Mouse (Mus musculus) retina, embryonic 14.5 days (tissue): ENCODE data around the gene Tspan9.

ENCODE experiments used
- DNase-seq: peaks from one replicate; pipeline ENCODE4 v3.0.0-alpha.2; 2015; ENCODE audit warnings: low spot score

Tspan9 gene

DNA sequence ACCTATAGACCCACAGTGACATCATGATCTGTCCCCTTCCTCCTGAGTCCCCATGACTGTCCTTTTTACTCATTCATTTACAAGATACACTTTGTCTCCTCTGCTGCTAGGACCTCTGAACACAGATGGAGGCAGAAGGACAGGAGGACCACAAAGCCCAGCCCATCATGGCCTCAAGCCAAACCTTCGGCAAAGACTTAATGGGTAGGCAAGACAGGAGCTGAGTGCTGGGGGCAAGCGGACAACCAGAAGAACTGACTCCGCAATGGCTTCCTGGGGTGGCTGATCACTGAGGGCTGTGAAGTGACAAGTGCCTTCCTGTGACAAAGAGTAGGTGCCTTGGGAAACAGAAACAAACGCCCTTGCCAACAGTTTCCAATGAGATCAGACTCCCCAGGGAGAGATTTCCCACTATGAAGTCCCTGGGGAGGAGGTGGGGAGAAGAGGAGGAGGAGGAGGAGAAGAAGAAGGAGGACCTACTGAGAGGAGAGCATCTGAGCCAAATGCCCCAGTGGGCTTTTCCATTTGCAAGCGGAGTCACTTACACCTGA is 67.9 kb downstream of the Tspan9 start:
- DNase-seq: no peak

DNA sequence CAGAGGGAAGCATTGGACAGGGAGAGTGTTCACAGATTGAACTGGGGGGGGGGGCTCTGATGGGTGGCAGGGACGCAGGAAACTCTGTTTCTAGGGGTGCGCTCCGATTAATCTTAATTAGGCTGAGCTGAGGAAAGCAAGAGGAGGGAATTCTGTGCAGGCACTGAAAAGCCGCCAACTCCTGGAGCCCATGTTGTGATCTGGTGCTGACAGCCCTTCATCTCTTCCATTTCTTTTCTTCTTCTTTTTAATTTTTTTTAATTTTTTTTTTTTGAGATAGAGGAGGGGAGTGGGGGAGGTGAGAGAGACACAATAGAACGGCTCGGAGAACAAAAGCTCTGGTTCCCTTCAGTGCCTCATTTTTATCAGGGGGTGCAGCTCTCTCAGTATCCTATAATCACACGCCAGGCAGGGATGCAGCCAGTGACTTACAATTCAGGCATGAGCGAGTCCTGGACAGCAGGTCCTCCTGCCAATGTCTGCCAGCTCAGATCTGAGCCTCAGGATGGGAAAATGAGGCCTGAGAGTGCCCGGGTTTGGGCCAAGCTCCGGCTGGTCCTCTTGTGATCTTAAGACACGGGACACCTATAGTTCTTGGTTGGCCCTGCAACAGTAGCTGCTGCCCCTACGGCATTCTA is 72.4 kb downstream of the Tspan9 start:
- no peak for DNase-seq

DNA sequence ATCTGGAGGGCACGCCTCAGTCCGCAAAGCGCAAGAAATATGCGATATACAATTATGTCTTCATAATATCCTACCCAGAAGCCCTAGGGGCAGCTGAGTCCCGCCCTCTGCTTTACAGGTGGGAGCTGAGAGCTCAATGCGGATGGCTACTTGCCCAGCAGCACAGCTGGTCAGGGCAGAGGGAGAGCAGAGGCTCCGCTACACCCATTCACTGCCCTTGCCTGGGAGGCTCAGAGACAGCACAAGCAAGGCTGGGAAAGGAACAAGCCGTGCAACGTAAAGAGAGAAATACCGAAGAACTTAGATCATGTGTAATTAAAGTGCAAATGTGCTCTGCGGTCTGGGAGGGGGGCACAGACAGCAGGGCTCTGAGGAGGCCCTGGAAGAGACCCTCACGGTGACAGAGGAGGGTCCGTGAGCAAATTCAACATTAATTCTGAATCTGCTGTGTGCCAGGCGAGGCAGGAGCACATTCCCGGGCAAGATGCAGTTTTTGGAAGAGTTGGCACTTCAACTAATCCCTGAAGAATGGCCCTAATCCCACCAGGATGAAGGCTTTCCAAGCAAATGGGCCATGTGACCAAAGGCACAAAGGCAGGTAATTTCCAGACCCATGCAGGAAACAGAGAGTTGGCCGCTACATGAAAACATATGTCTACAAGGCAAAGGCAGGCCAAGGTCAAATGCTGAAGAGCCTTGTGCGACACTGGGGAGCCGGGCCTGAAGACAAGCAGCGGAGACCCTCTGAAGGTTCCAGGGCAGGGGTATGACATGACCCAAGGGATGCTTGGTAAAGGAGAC is 73.1 kb downstream of the Tspan9 start:
- DNase-seq: no peak

DNA sequence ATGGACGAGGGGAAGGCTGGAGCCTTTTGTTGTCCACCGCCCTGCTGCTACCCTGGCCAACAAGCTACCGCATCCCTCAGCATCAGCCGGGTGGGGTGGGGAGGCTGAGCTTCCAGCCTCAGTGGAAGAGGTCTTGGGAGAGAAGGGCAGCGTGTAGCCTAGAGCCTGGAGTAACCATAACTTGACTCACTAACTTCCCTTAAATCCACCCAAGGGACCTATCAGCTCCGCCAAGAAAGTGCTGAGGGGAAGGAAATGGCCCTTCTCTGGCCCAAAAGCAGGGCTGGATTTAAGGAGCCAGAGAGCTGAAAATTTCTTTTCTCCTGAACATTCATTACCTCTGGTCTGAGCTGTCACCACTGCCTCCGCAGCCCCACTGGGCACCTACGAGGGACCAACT is 75.2 kb downstream of the Tspan9 start:
- no peak for DNase-seq

DNA sequence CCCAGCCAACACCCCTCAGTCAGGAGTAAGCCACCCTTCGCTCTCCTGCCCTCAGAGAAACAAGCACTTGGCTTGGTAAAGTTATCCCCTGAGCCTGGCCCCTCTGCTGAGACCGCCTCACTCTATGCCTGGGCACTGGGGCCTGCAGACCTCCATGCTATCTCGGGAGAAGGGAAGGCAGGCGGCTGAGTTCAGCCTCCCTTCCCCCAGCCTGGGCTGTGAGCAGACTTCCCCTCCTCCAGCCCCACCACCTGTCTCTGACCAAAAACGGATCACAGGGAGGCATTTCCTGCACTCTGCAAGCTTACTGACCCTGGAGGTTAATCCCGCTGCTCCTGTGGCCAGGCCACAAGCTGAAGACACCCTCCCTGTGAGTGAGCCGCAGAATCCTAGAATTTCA is 77.4 kb downstream of the Tspan9 start:
- peak; percentile 44 for DNase-seq

DNA sequence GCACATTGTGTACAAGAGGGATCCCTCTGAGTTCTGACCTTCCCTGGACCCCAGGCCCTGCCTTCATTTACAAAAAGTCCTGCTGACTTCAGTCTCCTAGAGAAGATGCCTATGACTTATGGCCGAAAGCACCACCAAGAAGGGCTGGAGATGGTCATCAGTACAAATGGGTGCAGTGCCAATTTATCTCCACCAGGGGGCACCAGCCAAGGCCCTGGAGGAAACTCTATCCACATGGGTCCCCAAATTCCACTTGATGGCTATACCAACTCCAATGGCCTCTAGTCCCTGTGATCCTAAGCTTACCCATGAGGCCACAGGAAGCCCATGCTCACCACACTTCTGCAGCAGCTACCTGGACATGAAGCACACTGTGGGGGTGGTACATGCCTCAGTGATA is 79.9 kb downstream of the Tspan9 start:
- DNase-seq: no peak

DNA sequence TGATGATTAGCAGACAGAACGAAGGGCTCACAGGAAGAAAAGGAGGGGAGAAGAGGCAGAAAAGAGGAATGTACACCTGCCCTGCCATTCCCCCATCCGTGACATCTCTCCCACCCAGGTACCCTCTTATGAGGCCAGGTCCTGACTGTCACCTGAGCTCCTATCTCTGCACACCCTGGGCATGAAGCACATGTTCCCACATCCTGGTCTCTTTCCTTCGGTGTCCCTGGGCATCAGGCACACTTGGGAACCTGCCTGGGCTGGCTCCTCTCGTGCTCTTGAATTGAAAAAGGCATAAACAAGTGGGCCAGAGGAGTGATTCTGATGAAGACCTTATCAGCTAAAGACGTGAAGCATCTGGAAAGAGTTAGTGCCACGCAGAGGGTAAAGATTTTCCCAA is 80.6 kb downstream of the Tspan9 start:
- DNase-seq: no peak

DNA sequence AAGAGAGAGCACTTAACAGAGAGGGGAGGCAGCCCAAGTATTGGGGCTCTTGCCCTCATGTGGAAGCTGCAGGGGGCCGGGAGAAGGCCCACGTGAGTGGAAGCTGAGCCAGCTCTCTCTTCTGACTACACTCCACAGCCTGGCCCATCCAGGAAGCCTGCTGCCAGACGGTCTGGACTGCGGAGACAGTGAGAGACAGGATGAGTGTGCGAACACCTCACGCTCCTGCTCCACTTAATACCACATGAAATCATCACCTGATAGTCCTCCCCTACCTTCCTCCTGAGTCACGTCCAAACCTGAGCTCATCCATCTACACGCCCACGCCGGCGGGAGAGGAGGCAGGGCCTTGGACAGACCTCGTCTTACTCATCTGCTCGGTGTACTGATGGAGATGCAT is 81.2 kb downstream of the Tspan9 start:
- DNase-seq: no peak

DNA sequence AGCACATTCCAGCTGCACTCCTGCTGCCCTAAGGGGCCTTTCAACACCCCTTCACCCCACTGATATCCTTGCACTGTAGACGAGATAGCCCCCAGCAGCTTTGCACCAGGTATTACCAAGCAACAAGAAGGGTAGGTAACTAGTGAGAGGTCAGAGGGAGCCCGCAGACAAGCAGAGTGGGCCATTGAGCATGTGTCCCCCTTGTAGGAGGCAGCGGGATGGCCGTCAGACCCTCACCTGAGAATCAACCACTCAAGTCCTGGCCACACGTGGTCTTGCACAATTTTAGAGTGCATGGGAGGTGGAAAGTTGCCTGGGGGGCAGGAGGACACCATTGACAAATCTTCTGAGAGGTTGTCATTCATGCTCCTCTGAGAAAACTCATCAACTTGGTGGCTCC is 82.1 kb downstream of the Tspan9 start:
- DNase-seq: no peak

DNA sequence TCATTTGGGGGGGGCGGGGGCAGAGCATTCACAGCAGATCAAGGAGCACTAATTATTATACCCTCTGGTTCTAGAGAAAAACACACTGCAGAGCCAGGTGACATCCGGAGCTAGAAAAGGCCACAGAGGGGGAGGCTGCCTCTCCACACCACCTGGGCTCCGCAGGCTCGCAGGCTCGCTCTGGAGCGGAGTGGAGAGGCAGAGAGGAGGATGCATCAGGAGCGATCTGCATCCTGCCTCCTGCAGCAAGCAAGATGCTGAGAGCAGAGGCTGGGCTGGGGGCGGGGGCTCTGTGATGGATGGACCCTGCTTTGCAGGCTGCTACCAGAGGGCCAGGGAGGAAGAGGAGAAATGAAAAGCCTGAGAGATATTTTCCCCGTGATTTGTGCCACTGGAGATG is 84.8 kb downstream of the Tspan9 start:
- no peak for DNase-seq

DNA sequence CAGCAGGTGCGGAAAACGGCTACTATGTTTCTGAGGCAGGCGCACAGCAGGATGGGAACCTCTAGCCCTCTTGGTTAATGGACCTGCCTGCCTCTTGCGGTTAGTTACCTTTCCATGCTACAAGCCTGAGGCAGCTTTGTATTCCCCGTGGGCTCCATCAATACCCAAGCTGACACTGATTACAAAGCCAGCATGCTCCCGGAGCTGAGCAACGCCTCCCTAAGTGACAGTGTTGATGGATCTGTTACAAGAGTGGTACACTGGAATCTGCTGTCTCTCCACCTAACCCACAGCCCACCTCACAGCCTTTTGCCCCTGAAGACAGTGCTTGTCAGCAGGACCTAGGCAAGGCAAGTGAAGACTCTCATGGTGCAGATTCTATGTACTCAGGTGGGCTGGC is 85.2 kb downstream of the Tspan9 start:
- no peak for DNase-seq

DNA sequence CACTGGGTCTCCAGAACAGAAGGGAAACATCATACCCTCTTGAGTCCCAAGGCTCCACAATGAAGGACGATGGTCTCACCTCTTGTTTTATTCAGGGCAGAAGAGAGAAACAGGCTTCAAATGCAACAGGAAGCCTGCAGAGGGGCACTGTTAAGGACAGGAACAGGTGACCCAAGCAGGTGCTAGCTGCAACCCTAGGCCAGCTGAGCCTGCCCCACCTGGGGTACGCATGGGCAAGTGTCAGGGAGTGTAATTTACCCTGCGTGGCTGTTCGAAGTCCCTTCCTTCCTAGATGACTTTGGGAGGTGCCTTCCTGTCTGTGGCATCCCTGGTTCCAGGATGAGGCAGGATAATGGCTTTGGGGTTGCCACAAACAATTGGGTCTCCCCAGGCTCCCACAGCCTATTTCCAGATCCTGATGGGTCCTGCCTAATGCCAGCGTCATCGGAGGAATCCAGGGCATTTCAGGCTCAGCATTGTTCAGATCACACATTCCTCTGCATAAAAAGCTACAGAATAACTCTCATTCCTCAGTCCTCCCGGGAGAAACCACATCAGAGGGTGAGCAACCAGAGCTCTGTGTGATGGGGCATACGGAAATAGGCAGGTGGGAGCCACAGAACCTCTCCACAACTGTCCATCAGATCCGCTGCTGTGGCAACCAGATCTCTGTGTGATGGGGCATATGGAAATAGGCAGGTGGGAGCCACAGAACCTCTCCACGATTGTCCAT is 90.2 kb downstream of the Tspan9 start:
- no peak for DNase-seq

DNA sequence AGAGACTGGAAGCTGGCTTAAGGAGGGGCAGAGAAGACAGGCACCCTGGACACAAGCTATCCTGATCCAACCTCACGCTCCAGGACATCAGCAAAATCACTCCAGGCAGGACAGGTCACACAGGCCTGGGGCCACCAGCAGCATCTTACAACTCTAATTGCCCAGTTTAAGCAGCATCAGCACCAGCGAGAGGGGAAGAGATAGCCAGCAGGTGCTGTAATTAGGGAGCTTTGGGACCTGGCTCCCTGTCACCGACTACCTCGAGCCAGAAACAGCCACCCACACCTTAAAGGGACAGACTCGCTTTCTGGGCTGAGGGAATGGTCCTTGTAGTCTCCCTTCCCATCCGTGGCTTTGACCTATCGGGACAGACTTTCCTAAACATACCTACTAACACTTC is 95.7 kb downstream of the Tspan9 start:
- no peak for DNase-seq

DNA sequence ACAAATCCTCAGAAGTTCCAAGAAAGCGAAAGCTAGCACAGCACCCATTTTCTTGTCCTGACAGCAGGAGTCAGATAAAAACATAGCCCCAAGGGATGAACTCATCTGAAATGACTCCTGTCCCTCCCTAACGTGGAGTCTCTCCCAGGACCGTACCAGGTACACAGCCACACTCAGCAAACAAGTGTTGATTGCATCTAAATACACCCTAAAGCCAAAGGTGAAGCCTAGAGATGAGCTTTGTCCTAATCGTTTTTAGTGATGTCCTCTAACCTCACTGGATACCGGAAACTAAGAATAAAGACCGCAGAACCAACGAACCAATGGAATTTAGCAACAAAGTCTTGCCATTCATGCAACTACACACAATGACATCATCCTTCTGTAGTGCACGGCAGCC is 96.2 kb downstream of the Tspan9 start:
- DNase-seq: no peak

DNA sequence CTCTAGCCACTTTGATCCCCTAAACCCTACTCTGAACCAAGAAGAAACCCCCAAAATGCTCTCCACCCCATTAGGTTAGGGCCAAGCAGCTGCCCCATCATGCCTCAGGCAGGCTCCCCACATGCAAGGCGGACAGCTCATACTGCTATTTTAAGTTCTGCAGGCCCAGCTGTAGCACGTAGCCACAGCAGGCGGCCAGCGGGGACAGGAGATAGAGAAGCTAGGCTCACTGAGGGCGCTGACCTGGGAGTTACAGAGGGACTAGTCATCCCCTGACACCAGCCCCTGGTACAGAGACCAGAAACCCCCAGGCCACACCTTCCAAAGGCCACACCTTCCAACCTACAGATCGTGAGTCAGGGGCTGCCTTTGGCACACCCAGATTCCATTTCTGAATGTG is 96.6 kb downstream of the Tspan9 start:
- DNase-seq: no peak

DNA sequence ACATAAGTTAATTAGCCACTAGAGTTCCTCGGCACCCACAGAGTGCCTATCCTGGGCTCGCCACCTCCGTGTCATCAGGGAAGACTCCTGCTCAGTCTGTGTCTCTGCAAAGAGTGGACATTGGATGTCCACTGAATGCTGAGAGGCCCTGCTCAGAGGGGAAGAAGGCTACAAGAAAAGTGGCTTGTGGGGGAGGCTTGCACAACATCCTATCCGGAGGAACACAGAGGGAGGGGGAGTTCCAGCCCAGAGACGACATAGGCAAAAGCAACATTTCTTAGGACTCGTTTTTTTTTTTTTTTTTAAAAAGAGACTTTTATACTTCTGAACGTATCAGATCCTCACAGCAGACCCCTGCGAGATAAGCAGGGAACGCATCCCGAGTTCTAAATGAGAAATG is 98.7 kb downstream of the Tspan9 start:
- DNase-seq: no peak

DNA sequence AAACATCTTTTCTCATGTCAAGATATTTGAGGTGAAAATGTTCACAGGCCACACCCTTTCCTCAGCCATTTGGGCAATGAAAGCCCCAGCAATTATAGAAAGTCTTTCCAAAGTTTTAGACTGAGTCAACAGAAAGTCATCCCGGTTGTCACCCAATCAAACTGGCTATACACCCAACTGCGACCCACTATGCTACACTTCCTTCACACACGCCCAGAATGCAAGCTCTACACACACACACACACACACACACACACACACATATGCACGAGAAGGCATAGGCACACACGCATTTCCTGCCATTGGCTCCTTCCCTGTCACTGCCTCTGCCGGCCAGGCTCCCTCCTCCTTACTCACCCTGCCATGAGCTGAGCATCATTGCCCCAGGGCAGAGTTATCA is 99.9 kb downstream of the Tspan9 start:
- no peak for DNase-seq

DNA sequence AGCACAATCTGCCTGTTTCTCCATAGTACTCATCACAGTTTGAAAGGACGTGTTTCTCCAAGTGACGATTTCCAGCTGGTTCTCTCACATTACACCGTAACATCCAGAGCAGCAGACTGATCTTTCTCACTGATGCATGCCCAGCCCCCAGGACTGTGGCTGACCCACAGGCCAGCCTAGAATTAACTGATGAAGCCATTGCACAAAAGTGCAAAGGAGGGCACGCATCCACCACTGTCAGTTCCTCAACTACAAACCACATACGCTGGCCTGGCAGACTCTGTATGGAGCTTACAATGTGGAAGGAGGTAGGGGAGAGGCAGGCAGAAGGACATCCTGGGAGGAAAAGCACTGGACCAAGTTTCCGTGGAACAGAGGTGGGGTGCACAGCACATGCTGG is 101.6 kb downstream of the Tspan9 start:
- no peak for DNase-seq

DNA sequence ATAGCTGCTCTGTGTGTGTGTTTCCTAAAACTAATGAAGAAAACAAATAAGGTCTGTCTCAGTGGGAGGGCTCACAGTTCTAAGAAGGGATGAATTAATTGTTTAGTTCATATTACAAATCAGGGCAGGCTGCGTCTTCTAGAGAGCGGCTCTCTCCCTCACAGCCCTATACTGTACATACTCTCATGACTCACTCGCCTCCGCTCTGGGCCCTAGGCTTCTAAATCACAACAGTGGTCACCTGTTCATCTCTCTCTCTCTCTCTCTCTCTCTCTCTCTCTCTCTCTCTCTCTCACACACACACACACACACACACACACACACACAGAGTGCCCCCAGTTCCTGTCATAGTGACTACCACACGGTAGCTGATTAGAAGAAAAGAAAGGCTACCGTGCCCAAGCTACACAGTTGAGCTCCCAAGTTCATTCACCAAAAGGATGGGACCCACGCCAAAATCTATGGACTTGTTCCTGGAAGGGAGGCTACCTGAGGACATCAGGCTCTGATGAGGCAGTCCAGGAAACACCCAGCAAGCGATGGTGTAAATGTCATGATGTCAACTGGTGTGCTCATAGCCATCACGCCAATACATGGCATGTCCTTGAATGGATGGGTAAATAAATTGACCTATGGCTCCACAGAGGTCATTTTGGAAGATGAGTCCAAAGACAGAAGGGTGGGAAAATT is 104.2 kb downstream of the Tspan9 start:
- DNase-seq: no peak

DNA sequence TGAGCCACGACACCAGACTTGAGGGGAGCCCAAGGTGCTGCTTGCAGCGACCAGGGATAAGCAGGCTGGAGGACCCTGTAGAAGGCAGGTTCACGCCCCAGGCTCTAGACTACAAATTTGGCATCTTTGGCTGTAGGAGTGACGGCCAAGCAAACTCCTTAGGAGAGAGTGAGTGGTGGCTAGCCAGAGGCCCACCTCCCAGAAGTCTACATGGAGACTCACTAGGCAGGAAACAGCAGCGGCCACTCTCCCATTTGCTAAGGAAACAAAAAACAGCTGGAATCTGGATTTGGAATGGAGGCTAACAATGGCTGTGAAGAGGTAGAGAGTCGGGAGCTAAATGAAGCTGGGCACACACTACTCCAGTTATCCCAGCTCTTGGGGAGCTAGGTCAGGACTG is 104.8 kb downstream of the Tspan9 start:
- DNase-seq: no peak

DNA sequence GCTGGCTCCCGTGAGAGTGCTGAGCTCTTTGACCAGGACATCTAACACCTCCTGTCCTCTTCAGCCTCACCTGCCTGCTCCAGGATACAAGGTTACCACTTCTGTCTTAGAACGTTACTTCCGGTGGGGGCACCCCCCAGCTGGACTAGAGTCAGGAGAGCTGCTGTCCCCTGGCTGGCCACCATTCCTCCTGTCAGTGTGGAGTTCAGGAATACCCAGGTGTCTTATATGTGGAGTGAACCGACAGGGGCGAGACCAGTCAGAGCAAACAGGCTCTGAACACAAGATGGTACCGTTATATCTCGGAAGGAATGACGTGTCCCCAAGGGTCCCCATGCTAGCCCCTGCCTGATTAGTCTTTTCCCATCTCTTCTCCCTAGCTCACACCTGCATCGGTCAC is 106.8 kb downstream of the Tspan9 start:
- no peak for DNase-seq

DNA sequence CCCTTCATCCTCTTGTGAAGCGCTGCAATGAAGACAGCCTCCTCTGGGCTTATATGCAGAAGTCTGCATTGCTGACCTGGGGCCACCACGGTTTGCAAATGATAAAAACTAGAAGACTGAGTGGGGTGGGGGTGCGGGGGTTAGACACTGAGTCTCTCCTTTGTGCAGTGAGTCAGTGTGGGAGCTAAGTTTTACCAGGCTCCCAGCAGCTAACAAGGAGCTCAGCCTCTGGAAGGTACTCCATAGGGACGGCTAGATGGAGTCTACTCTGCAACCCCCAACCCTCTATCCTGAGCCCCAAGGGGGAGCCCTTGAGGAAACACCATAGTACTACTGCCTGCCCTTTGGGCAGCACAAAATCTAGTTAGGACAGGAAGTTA is 107.5 kb downstream of the Tspan9 start:
- peak; percentile 63 for DNase-seq
